Mouse (Mus musculus): ENCODE data around the gene Scpep1.
A peak's percentile ranks its signal among the peaks of the same experiment; 100 is the strongest.

GRCm38 (mm10) chr11:88955217-88955969 is at the start of gene Scpep1:
- TF ChIP-seq CTCF (IDR thresholded peaks at IDR 0.05) (peak; percentile 95), EP300 (IDR thresholded peaks at IDR 0.05; ENCODE audit: insufficient read depth, low read depth, low read length) (0 out of 2 replicates have a peak, but pooled peaks have one; percentile 65)
